Mouse (Mus musculus): ENCODE measurements around the gene Slc46a3.

The Slc46a3 gene

DNA sequence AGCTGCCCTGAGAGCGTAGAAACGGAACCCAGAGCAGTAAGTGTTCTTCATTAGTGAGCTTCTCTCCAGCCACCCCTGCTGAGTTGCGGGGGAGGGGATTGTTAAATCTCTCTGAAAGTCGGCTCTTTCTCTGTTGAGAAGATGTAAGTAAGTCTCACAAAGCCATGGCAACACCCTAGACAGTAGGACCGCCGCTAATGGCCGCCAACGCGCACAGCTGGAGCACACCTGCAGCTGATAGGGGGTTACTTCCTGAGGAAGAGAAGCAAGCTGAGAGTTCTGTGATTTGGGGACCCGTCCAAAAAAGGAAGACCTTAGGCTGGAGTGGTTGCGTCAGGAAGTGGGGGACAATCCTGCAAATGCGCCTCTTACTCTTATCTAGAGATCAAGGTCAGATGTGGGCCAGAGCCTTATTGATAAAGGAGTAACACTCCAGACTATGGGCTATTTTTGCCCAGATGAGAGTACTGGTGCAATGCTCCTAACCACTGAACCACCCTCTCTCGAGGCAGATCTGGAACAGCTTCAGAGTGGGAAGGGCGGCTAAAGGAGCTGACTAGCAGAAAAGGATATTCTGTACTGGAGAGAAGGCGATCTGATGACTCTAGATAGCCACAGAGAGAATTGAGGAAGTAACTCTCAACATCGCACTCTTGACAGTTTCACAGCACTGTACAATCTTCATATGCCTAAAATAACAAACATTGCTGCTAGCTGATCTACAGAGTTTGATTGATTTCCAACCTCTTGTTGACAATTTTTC lies 1.0 kb upstream of the Slc46a3 start:
- DNase-seq (ENCODE audit: extremely low spot score) = no peak

DNA sequence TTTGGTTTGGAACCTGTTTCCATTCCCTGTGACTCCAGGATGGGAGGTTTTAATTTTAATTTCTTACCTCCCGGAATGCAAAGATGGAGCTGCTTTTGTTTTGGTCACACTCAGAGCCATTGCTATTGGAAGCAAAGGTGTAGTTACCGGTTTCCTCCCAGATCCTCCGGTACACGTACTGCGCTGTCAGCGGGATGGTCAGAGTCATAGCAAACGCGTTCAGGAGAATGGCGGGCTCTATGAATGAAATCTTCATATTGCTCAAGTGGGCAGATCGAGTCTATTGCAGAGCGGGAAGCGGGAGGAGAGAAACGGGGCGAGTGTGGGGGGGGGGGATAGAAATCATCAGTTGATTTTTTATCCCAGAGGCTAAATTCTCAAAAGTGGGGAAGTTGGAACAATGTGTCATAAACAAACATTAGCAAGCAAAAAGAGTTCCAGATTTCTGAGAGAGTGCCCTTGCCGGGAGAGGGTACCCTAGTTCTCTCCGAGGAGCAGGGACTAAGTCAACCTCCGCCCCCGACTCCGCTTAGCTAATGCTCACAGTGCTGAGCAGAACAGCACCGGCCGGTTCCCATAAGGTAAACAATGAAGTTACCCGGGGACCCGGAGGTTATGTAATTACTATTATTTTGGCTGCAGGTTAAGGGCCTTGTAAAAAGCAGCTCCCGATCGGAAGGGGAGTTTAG lies 705 bp downstream of the Slc46a3 start:
- DNase-seq (ENCODE audit: extremely low spot score) = no peak

GRCm38 (mm10) chr5:147893143-147893542 lies 1.5 kb downstream of the Slc46a3 start:
- no peak for DNase-seq (ENCODE audit: extremely low spot score)

GRCm38 (mm10) chr5:147892735-147893134 lies 1.9 kb downstream of the Slc46a3 start:
- no peak for DNase-seq (ENCODE audit: extremely low spot score)

GRCm38 (mm10) chr5:147888313-147889297 lies 6.0 kb downstream of the Slc46a3 start:
- no peak for DNase-seq (ENCODE audit: extremely low spot score)

- no peak for DNase-seq (ENCODE audit: extremely low spot score)
Measured at GRCm38 (mm10) chr5:147883581-147883980, 11.0 kb downstream of the Slc46a3 start.

- no peak for DNase-seq (ENCODE audit: extremely low spot score)
Measured at GRCm38 (mm10) chr5:147879971-147880682, 14.5 kb downstream of the Slc46a3 start.

DNA sequence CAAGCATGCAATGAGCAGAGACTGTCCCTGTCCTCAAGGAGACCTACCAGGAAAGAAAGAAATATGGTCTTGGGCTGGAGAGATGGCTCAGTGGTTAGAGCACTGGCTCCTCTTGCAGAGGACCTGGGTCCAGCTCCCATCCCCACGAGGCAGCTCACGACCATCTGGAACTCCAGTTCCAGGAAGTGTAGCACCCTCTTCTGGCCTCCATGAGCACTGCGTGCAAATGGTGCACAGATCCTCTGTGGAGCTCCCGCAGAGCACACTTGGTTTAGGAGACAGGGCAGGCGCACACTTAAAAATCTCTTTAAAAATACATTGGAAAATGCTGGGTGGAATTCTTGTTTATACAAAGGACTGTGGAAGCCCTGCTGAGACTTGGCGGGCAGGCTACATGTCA lies 17.1 kb downstream of the Slc46a3 start:
- DNase-seq (ENCODE audit: extremely low spot score) = no peak

- no peak for DNase-seq (ENCODE audit: extremely low spot score)
Measured at GRCm38 (mm10) chr5:147875210-147875609, 19.4 kb downstream of the Slc46a3 start.

- no peak for DNase-seq (ENCODE audit: extremely low spot score)
Measured at GRCm38 (mm10) chr5:147874491-147875065, 20.0 kb downstream of the Slc46a3 start.

DNA sequence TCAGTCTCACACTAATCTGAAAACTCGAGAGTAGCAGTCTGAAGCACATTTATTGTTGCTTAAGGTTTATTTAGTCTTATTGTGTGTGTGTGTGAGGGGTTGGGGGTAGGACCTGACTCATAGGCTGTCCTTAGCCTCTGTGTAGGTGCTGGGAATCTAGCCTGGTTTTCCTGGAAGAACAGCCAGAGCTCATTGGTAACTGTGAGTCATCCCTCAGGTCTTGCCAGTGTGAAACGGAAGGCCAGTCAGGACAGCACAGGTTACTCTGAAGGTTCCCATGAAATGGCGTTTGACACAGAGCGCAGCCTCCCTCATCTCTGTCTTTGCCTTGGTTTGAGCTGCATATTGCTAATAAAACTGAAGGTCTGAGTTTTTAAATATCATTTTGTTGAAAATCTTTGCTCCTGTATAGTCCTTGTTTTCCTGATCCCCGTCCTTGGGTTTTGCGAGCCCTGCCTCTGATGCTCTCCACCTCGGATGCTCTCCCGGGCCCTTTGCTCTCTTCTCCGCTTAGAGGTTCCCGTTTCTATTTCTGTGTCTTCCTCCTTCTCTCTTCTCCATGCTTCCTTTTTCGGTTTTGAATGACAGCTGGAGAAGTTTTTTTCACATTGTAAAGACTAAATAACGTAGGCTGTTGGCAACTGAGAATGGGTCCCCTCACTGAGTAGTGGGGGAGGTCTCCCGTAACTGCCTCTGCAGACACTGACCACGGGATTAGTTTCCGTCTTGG lies 23.4 kb downstream of the Slc46a3 start:
- DNase-seq (ENCODE audit: extremely low spot score) = no peak

DNA sequence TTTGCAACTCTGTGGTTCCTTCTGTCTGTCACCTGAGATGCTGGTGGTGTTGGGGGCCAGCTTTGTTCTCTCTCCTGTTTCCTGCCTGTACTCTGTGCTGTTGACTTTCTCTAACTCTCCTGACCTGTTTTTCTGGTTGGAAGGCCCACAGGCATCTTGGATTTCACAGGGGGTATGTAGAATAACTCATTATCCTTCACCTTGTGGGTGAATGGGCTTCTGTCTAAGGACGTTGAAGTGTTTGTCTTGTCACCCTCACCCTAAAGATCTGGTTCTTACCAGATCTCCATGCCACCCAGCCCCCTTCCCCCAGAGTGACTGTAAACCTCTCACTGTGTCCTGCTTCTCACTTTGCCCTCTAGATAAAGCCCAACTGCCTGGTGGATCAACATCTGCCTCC lies 24.3 kb downstream of the Slc46a3 start:
- no peak for DNase-seq (ENCODE audit: extremely low spot score)

- no peak for DNase-seq (ENCODE audit: extremely low spot score)
Measured at GRCm38 (mm10) chr5:147869568-147869967, 25.0 kb downstream of the Slc46a3 start.

DNA sequence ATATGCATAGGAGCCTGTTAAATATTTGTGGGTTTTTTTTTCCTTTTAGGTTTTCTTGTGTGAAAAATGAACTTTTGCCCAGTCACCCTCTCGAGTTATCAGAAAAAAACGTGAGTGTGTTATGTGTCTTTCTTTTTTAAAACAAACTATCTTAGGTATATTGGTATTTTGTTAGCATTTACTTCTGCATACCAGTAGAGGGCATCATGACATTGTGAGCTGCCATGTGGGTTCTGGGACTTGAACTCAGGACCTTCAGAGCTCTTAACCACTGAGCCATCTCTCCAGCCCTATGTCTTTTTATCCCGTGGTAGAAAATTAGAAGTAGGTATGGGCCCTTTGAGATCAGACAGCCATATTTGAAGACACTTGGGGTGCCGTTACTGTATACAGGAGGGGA lies 25.9 kb downstream of the Slc46a3 start:
- no peak for DNase-seq (ENCODE audit: extremely low spot score)

DNA sequence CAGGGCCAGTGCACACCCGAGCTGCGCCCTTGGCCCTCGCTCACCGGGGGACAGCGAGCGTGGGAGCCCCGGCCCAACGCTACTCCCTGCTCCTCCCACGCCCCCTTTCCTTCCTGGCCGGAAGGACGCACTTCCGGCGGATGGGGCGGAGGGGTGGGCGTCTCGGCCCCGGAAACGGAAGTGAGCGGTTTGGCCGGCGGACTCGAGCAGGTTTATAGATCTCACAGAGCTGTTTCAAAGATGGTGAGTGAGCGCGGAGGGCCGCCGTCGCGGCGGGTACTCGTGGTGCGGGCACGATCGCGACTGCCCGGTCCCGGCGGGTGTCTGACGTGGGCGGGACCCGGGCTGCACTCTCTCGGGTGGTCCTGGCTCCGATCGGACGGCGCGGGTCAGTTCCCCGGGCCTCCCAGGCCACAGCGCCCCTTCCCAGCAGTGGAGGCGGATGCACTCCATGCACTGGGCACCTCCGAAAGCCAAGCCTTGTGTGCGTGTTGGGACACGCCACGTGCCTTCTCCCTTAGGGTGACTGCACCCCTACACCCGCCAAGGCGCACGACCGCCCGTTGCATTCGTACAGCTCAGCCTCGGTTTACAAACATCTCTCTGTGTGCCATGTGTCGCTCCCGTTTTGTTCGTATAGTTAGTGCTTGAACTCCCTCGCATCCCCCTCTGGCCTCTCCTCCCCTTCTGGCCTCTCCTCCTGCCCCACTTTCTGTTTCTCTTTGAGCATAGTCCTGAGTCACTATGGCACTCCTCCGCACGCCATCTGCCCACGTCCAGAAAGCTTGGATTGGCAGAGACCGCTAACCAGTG lies 34.0 kb downstream of the Slc46a3 start, which contains the start of gene Pomp:
Gene Pomp, plus strand, starts transcription at position 13 of the 813 bp plus-strand sequence.
- peak; percentile 90 for DNase-seq (ENCODE audit: extremely low spot score)

- DNase-seq (ENCODE audit: extremely low spot score) = no peak
Measured at GRCm38 (mm10) chr5:147860076-147860448, 34.6 kb downstream of the Slc46a3 start.

DNA sequence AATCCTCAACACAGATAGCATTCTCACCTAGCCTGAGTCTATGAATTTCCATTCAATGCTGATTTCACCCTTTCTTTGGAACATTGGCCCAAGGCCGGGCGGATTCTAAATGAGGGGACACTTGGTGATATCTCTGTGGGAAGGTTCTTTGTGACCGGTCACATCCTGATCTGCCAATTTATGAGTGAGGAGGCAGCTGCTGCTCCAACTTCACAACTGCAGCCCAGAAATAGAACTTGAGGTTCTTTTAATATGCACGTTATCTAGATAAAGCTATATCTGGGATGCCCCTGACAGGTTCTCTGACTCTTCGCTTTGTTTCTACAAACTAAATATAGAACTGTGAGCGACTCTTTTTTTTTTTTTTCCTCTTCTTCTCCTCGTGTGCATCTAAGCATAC lies 44.4 kb downstream of the Slc46a3 start:
- DNase-seq (ENCODE audit: extremely low spot score) = no peak

DNA sequence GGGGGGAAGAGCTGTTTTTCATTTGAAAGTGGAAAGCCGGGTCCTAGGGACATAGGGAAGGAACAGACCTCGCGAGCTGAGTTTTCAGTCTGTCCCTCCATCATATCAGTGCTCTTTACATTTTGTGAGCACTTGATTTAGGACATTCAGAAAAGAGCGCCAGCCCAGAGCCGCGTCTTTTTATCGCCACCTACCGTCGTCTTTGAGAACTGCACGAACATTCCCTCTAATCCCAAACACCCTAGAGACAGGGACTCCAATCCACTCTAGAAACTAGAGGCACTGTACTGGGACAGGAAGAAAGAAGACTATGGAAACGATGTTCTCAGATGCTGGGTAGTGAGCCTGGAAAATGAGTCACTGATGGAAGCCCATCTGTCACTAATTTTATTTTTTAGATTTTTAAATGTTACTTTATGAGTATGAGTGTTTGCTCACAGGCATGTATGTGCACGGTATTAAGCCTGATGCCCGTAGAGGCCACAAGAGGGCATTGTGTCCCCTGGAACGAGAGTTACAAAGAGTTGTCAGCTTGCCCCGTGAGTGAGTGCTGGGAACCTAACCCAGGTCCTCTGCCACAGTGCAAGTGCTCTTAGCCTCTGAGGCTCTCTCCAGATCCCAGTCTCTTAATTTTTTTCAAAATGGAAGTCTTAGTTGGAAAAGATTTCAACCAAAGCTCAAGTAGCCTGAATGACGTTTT lies 46.3 kb downstream of the Slc46a3 start:
- peak; percentile 79 for DNase-seq (ENCODE audit: extremely low spot score)

DNA sequence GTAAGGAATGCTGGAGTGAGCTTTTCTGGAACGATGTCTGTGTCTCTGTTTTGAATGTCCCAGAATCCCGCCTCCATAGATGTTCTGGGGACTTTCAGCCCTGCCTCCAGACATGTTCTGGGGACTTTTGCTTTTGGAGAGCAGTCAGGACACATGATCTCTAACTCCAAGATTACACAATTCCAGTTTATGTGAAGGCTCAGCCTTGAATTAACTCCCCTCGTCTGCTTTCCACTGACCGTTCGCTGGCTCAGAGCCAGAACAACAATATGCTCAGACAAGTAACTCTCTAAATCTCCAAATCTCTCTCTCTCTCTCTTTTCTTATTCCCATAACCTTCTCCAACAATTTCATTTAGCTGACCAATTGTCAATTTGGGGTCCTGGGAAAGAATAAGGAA lies 47.3 kb downstream of the Slc46a3 start:
- no peak for DNase-seq (ENCODE audit: extremely low spot score)

Data from embryo, embryonic 9.5 days (tissue).